Mouse (Mus musculus) small intestine, adult 2 months (tissue): ENCODE data around the gene Enpp5.

Experiments used
- CTCF ChIP-seq: fragments of 200-500 bp; IDR thresholded peaks from 2 replicates; pipeline ENCODE4 v1.5.1; 2012; ENCODE audit warnings: low read depth, mild to moderate bottlenecking, control low read depth, inconsistent platforms, low read length, moderate library complexity, mixed read lengths; ENCODE audit not compliant: insufficient replicate concordance, insufficient read length; ENCODE audit errors: extremely low read depth
- POLR2A ChIP-seq: fragments of 200-500 bp; IDR thresholded peaks from 2 replicates; pipeline ENCODE4 v1.6.1; 2012; ENCODE audit warnings: low read depth, mild to moderate bottlenecking, control low read depth, inconsistent platforms, low read length, moderate library complexity

DNA sequence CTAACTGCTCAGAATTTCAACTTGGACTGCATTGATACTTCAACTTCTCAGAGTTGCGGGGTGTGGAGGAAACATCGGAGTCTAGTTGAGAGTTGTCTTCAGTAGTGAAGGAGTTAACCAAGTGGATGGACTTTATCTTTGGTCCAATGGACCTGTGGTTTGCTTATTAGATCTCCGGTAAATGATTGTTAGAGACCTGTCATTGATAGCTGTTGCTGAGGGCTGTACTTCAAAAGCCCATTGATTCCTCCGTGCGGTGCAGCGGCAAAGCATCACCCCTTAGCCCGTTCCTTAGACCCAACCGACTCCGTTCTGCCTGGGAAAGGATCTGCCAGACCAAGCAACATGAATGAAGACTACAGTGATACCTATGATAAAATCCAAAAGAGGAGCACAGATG, 55.9 kb downstream of the Enpp5 start:
- TF ChIP-seq POLR2A: peak; percentile 63; the same call in 1 of the 2 replicates
- no peak for TF ChIP-seq CTCF
